Mouse (Mus musculus): ENCODE results near the gene Lrrc45. TPM values are rescaled to one million over a fixed set of nuclear protein-coding genes. Genes with fewer than 3 reads are reported as not detected.
"Not testable (repeated sequence)": the region's sequence is repeated elsewhere in the genome, so short reads cannot be mapped to it uniquely, and the experiment has no call there.

Gene Lrrc45
- 94.1 and 94.8 TPM in 2 replicates for polyA plus RNA-seq (2015; fragmentation: Nextera tagmentation; extraction: Ambion mirVana)

DNA sequence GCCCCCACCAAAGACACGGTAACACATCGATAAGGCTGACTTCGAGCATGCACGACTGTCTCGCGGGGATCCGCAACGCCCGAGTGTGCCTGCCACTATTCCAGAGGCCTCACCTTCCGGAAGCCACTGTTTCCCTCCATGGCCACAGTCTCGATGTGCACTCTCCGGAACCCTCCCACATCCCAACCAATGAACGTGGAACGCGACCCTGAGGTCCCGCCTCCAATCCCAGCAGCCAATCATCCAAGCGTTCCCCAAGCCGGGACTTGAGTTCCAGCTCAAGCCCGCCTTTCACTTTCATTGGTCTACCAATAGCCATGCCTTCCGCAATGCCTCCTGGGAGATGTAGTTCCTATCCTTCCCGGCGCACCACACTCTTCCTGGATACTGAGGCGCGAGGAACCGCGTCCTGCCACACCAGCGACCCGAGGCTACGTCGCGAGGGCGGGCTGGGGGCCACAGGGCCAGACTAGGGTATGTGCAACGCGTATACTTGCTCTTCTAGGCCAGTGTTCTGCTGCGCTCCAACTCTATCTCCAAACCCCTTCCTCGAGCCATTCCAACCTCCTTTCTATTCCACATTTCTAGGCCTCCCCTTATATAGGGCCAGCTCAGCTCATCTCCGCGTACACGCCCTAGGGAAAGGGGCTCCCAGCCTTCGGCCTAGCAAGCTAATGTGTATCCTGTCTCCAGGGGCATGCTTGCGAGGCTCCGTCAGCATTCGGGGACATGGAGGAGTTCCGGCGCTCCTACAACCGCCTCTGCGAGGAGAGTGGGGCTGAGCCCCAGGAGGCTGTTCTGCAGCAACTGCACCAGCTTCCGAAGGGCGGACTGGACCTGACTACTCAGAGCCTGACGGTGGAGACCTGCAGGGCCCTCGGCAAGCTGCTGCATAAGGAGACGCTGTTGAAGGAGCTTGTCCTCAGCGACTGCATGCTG is at the start of gene Lrrc45, which contains the start of gene Cenpx:
TSS of gene Lrrc45 (plus strand) at position 346 of the 939 bp plus-strand sequence.
TSS of gene Cenpx (minus strand) at position 159 of the 939 bp plus-strand sequence.
- WGBS, result 1% methylated on average over 53 of the region's 53 CpGs
- Histone ChIP-seq H3K27me3 (no peaks in the 10 kb centered on the region), H3K9ac (replicated peaks) (peak within 1 kb of the TSS; percentile 71), H3K4me2 (replicated peaks) (peak within 1 kb of the TSS; percentile 99), H3K4me3 (peak within 1 kb of the TSS; percentile 64), H3K4me1 (peaks cover 30% of the 10 kb centered on the region), H3K27ac (replicated peaks) (peak within 1 kb of the TSS; percentile 76), H3K36me3 (peaks cover 25% of the 10 kb centered on the region), H3K9me3 (no peaks in the 10 kb centered on the region)
- peak; percentile 98 for ATAC-seq (replicated peaks)

DNA sequence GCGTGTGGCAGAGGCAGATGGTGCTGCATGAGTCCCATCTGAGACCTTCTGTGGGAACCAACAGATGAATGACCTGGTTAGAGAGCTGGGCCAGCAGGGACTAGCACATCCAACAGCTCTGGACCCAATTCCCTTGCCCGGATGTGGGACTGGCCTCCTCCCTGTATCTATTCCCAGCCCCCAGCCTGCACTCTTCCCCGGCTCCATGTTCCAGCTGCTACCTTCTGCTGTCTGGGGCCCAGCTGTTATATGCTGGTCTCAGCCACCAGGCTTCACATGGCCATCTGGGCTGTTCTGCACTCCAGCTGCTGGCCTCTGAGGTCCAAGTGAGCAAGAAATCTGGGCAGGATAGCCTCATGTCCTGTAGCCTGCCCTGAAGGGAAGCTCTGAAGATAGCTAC is 48.3 kb upstream of the Lrrc45 start:
- Histone ChIP-seq H3K36me3 (no peaks in the 10 kb centered on the region), H3K4me1 (peaks cover 8% of the 10 kb centered on the region), H3K27ac (replicated peaks) (no peak overlapping the region), H3K9ac (replicated peaks) (no peak overlapping the region), H3K9me3 (no peaks in the 10 kb centered on the region), H3K4me2 (replicated peaks) (no peak overlapping the region), H3K27me3 (peaks cover 43% of the 10 kb centered on the region), H3K4me3 (no peak overlapping the region)
- WGBS, result 90% methylated on average over 3 of the region's 3 CpGs
- no peak for ATAC-seq (replicated peaks)

- H3K4me3 ChIP-seq, result no peak overlapping the region
- H3K27me3 ChIP-seq, result peaks cover 31% of the 10 kb centered on the region
- no peaks in the 10 kb centered on the region for H3K9me3 ChIP-seq
- no peak overlapping the region for H3K9ac ChIP-seq (replicated peaks)
- ATAC-seq (replicated peaks), result no peak
- no peaks in the 10 kb centered on the region for H3K4me1 ChIP-seq
- no peaks in the 10 kb centered on the region for H3K36me3 ChIP-seq
- H3K27ac ChIP-seq (replicated peaks), result no peak overlapping the region
- H3K4me2 ChIP-seq (replicated peaks), result no peak overlapping the region
- 4% methylated on average over 3 of the region's 3 CpGs for WGBS
These were observed 47.1 kb upstream of the Lrrc45 start for GRCm38 (mm10) chr11:120666617-120667016.

- WGBS, result under 1% methylated on average over 82 of the region's 83 CpGs
- Histone ChIP-seq H3K36me3 (peaks cover 9% of the 10 kb centered on the region; the same call in 1 of the 2 replicates), H3K27ac (replicated peaks) (peak within 1 kb of the TSS; percentile 87), H3K27me3 (0 out of 2 replicates have a peak, but pooled peaks cover 4% of the 10 kb centered on the region), H3K4me1 (peaks cover 18% of the 10 kb centered on the region), H3K4me3 (peak within 1 kb of the TSS; percentile 66), H3K4me2 (replicated peaks) (peak within 1 kb of the TSS; percentile 58), H3K9me3 (no peaks in the 10 kb centered on the region), H3K9ac (replicated peaks) (peak within 1 kb of the TSS; percentile 63)
- ATAC-seq (replicated peaks), result peak; percentile 97
These were observed 40.8 kb upstream of the Lrrc45 start, which contains the start of gene Aspscr1 for GRCm38 (mm10) chr11:120672687-120673593. Aspscr1 (plus strand) TSS chr11:120672973.

GRCm38 (mm10) chr11:120673594-120674122 is 40.1 kb upstream of the Lrrc45 start:
- Histone ChIP-seq H3K9ac (replicated peaks) (peak overlapping the region; percentile 63), H3K27me3 (0 out of 2 replicates have a peak, but pooled peaks cover 4% of the 10 kb centered on the region), H3K4me3 (peak overlapping the region; percentile 66), H3K36me3 (peaks cover 13% of the 10 kb centered on the region; the same call in 1 of the 2 replicates), H3K27ac (replicated peaks) (peak overlapping the region; percentile 87), H3K9me3 (no peaks in the 10 kb centered on the region), H3K4me1 (peaks cover 18% of the 10 kb centered on the region), H3K4me2 (replicated peaks) (peak overlapping the region; percentile 58)
- WGBS, result 37% methylated on average over 12 of the region's 12 CpGs
- ATAC-seq (replicated peaks), result peak; percentile 4

GRCm38 (mm10) chr11:120675875-120676274 is 37.9 kb upstream of the Lrrc45 start:
- not testable (repeated sequence) for ATAC-seq (replicated peaks); H3K27ac ChIP-seq (replicated peaks); H3K4me3 ChIP-seq; H3K4me2 ChIP-seq (replicated peaks); H3K9me3 ChIP-seq; H3K27me3 ChIP-seq; H3K9ac ChIP-seq (replicated peaks)
- peaks cover 33% of the 10 kb centered on the region for H3K36me3 ChIP-seq
- 94% methylated on average over 5 of the region's 5 CpGs for WGBS
- H3K4me1 ChIP-seq, result peaks cover 18% of the 10 kb centered on the region

DNA sequence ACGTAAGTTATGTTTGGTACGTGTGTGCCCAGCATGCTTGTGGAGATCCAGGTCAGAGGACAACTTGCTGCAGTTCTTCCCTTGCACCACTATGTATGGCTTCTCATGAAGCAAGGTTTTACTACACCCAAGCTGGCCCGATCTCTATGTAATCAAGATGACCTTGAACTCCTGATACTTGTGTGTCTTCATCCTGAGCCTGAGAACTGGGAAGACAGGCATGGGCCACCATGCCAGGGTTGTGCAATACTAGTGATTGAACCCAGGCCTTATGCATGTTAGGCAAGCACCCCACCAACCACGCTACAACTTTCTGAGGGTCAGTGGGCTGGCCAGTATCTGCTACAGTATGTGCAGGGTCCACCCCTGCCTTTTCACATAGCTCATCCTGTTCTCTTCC is 36.8 kb upstream of the Lrrc45 start:
- Histone ChIP-seq H3K9ac (replicated peaks) (no peak overlapping the region), H3K4me3 (no peak overlapping the region)
- over 99% methylated on average over 4 of the region's 4 CpGs for WGBS

DNA sequence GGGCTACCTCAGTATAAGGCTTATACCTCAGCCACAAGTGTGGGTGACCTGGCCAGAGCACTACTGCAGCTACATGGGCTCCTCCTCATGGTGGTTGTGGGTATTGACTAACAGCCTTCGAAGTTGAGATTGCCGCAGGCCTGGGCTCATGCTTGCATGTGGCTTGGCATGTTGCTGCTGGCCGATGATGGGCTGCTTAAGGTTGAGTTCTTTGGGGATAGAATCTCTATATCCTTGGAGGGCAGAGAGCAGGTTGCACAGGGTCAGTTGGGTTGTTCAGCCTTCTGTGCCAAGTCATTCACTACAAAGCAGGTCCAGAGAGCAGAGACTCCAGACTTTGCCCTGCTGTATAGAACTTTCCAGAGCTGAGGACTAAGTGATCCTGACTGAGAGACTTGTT is 33.8 kb upstream of the Lrrc45 start:
- peaks cover 3% of the 10 kb centered on the region for H3K4me1 ChIP-seq
- H3K4me2 ChIP-seq (replicated peaks), result no peak overlapping the region
- WGBS, result 79% methylated on average over 3 of the region's 3 CpGs
- no peaks in the 10 kb centered on the region for H3K27me3 ChIP-seq
- peaks cover 54% of the 10 kb centered on the region for H3K36me3 ChIP-seq
- H3K4me3 ChIP-seq, result no peak overlapping the region
- H3K9me3 ChIP-seq, result no peaks in the 10 kb centered on the region
- H3K9ac ChIP-seq (replicated peaks), result no peak overlapping the region
- H3K27ac ChIP-seq (replicated peaks), result no peak overlapping the region
- no peak for ATAC-seq (replicated peaks)

More for the DNA sequence above, 36.8 kb upstream of the Lrrc45 start:
- peaks cover 40% of the 10 kb centered on the region for H3K36me3 ChIP-seq
- H3K4me1 ChIP-seq, result peaks cover 18% of the 10 kb centered on the region
- H3K27ac ChIP-seq (replicated peaks), result no peak overlapping the region
- H3K9me3 ChIP-seq, result no peaks in the 10 kb centered on the region
- no peaks in the 10 kb centered on the region for H3K27me3 ChIP-seq
- no peak for ATAC-seq (replicated peaks)
- H3K4me2 ChIP-seq (replicated peaks), result no peak overlapping the region

DNA sequence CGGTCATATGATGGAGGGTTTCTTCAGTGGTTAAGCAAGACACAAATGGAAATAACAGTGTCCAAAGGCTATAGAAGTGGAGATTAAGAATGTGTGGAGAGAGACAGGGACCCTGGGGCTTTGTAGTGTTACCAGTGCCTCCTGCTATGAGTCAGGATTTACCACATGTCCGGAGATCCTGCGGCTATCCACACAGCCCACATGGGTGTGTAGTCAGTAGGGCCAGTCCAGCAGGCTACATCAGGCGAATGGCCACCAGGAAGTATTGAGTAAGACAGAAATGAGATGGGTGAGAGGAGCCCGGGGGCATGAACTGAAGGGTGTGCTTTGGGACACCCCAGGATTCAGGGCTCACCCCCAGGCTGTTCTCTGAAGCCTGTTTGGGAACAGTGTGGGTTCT is 31.0 kb upstream of the Lrrc45 start:
- WGBS, result 95% methylated on average over 5 of the region's 5 CpGs
- Histone ChIP-seq H3K9me3 (no peaks in the 10 kb centered on the region), H3K9ac (replicated peaks) (no peak overlapping the region), H3K4me1 (no peaks in the 10 kb centered on the region), H3K27ac (replicated peaks) (no peak overlapping the region), H3K4me2 (replicated peaks) (no peak overlapping the region), H3K36me3 (peaks cover 54% of the 10 kb centered on the region), H3K27me3 (no peaks in the 10 kb centered on the region), H3K4me3 (no peak overlapping the region)
- no peak for ATAC-seq (replicated peaks)

DNA sequence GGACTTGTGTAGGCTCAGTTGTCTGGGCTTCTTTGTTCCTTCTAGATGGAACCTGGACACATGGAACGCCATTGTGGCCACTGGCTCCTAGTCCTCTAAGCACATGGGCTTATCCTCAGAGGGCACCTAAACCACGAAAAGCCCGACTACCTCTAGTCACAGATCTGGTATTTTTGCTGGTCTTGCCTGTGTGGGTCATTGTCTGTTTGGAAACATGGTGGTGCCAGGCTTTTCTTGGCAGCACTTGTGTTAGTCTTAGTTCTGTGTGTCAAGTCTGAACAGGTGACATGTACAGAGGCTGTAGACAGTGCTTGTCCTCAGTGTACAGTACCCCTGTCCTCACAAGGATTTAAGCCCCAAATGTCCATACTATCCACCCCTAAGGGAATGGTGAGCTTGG is 30.2 kb upstream of the Lrrc45 start:
- ATAC-seq (replicated peaks), result no peak
- Histone ChIP-seq H3K27ac (replicated peaks) (no peak overlapping the region), H3K9me3 (no peaks in the 10 kb centered on the region), H3K4me3 (no peak overlapping the region), H3K27me3 (no peaks in the 10 kb centered on the region), H3K4me1 (no peaks in the 10 kb centered on the region), H3K36me3 (peaks cover 56% of the 10 kb centered on the region), H3K9ac (replicated peaks) (no peak overlapping the region), H3K4me2 (replicated peaks) (no peak overlapping the region)
- 88% methylated on average over 3 of the region's 3 CpGs for WGBS

DNA sequence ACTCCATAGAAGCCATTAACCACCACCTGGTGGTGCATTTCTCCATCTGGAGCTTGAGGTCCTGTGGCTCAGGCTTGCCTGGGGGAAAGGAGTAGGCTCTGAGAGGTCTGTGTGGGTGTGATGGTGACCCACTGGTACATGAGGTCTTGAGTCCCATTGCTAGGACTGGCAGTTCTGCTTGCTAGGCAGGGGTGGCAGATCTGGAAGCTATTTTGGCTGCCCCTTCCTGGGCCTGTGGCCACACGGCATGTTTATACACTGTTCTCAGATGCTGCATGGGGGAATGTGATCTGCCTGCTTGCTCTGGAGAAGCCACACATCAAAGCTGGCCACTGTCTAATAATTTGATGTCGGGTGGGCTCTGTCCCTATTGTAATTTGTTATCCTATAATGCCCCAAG is 29.6 kb upstream of the Lrrc45 start:
- no peak overlapping the region for H3K27ac ChIP-seq (replicated peaks)
- H3K36me3 ChIP-seq, result peaks cover 58% of the 10 kb centered on the region
- 94% methylated on average over 2 of the region's 2 CpGs for WGBS
- no peak overlapping the region for H3K9ac ChIP-seq (replicated peaks)
- H3K4me1 ChIP-seq, result no peaks in the 10 kb centered on the region
- no peaks in the 10 kb centered on the region for H3K9me3 ChIP-seq
- no peaks in the 10 kb centered on the region for H3K27me3 ChIP-seq
- no peak overlapping the region for H3K4me2 ChIP-seq (replicated peaks)
- no peak for ATAC-seq (replicated peaks)
- no peak overlapping the region for H3K4me3 ChIP-seq

Measured in forebrain, embryonic 15.5 days (tissue).